Mouse (Mus musculus): ENCODE results near the gene Tomm40l. TPM values are rescaled to one million over a fixed set of nuclear protein-coding genes. Genes with fewer than 3 reads are reported as not detected.

The Tomm40l gene
- 10 to 100 TPM; 81.4 to 85.9 TPM for total RNA-seq (2021)

- DNase-seq (ENCODE audit: extremely low spot score in 1 of 2, low spot score in 1 of 2), result peak; percentile 64 to 65
Measured at GRCm38 (mm10) chr1:171222238-171223155, at the start of gene Tomm40l. Gene Tomm40l (minus strand): TSS chr1:171222514.

- no peak for DNase-seq (ENCODE audit: extremely low spot score in 1 of 2, low spot score in 1 of 2)
Measured at GRCm38 (mm10) chr1:171272086-171272485, 49.8 kb upstream of the Tomm40l start.

DNA sequence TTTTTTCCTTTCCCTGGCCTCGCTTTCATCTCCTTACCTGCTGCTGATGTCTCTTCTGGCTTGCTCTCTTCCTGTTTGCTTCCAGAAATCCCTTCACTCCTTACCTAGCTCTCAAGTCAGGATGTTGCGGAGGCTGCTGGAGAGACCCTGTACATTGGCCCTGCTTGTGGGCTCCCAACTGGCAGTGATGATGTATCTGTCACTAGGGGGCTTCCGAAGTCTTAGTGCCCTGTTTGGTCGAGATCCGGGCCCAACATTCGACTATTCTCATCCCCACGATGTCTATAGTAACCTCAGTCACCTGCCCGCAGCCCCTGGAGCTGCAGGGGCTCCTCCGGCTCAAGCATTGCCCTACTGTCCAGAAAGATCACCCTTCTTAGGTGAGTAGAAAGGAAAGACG is 49.3 kb upstream of the Tomm40l start:
- DNase-seq (ENCODE audit: extremely low spot score in 1 of 2, low spot score in 1 of 2), result no peak

DNA sequence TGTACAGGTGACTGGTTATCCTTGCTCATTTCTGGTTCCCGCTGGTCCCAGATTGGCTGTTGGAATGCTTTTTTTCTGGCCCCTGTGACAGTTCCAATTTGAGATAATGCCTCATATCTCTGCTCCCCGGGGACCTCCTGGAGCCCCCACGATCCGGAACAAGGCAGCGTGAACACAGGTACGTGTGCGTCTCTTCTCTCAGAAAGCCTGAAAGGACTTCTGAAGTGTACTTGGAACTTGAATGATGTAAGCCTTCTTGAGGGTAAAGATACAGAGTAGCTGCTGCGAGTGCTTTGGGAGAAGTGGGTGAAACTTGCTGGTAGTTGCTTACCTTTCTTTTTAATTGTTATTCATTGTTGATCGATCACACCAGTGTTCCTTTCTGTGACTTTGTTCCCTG is 48.9 kb upstream of the Tomm40l start:
- no peak for DNase-seq (ENCODE audit: extremely low spot score in 1 of 2, low spot score in 1 of 2)

GRCm38 (mm10) chr1:171270573-171270900 is 48.2 kb upstream of the Tomm40l start:
- no peak for DNase-seq (ENCODE audit: extremely low spot score in 1 of 2, low spot score in 1 of 2)

DNA sequence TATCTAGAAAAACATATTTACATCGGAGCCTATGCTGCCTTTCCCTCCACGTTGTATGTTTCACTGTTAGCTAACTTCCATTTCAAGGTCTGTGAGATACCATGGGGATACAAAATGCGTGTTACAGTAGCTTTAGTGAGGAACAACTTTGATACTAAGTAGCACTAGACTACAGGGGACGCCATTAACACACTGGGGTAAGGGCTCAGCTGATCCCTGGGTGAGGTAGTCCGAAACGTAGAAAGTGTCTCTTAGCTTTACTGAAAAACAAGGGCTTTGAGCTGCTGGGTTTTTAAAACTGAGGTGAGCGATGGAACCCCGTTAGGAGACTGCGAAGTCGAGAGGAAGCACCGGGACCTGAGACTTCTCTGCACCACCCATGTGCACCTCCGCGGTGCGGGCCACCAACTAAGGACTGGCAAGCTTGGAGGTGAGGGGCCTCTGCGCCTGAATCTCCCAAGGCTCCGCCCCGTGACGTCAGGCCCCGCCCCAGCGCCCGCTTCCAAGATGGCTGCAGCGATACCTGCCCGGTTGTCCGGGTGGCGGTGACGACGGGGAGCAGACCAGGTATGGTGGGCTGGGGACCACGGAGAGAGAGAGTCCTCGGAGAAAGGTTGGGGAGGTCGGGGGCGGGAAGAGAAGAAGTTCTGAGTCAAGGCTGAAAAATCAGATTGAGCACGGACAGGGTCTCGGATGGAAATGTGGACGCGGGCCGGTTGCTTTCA is 47.7 kb upstream of the Tomm40l start, which contains the start of gene B4galt3:
Gene B4galt3 (plus strand): TSS at position 481 of the 725 bp plus-strand sequence.
- DNase-seq (ENCODE audit: extremely low spot score in 1 of 2, low spot score in 1 of 2), result peak; percentile 97

DNA sequence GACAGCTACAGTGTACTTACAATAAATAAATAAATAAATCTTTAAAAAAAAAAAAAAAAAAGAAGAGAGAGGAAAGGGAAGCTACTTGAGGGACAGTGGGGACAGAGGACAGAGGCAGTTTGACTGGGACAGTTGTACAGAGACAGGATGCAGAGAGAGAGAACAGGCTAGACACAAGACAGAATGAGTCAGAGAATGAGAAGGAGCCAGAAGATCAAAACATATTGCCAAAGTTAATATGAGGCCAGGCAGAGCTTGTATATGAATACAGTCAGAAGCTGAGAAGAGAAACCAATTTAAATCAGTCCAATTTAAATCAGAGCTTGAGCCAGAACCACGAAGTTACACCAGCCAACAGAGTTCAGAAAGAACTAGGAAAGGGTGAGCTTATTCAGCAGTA is 46.0 kb upstream of the Tomm40l start:
- DNase-seq (ENCODE audit: extremely low spot score in 1 of 2, low spot score in 1 of 2), result no peak

GRCm38 (mm10) chr1:171265971-171266744 is 43.8 kb upstream of the Tomm40l start:
- DNase-seq (ENCODE audit: extremely low spot score in 1 of 2, low spot score in 1 of 2), result no peak

DNA sequence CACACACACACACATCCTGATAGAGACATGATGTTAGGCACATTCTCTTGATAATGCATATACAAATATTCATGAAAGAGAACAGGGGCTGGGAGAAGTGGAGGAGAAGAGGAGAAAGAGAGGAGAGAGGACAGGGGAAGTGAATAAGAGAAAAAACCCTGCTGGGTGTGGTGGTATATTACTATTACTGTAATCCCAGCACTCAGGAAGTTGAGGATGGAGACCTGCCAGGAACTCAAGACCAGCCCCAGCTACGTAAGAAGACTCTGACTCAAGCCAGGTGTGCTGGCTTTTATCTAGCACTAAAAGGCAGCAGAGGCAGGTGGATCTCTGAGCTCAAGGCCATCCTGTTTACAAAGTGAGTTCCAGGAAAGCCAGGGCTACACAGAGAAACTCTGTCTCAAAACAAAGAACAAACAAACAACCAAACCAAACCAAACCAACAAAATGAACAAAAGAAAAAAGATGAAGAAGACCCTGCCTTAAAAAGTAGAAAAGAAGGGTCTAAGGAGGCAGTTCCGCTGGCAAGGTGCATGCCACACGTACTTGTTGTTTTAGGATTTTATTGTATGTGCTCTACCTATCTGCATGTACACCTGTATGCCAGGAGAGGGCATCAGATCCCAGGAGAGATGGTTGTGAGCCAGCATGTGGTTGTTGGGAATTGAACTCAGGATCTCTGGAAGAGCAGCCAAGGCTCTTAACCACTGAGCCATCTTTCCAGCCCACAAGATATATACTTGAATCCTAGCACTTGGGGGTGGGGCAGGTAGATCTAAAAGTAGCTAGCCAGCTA is 41.5 kb upstream of the Tomm40l start:
- no peak for DNase-seq (ENCODE audit: extremely low spot score in 1 of 2, low spot score in 1 of 2)

- DNase-seq (ENCODE audit: extremely low spot score in 1 of 2, low spot score in 1 of 2), result no peak
Measured at GRCm38 (mm10) chr1:171263185-171263611, 40.9 kb upstream of the Tomm40l start.

DNA sequence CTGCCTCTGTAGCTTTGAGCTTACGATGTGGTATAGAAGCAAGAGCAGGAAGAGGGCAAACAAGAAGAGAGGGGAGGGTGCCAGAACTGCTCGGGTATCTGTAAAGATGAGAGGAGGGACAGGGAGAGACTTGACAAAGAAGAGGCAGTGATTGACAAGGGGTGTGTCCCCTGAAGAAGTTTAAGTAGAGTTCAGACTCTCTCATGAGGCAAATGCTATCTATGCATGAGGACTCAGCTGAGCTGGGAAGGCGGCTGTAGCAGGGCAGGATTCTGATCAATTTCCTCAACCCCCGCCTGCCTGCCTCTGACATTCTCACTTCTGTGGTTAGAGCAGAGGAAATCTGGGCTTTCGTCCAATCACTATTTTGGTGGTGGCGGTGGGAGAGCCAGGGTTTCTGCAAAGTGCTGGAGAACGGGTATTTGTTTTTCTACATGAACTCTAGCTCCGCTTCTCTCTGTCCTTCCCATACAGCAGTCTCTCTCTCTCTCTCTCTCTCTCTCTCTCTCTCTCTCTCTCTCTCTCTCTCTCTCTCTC is 40.3 kb upstream of the Tomm40l start:
- peak in 1 of 2 experiments; percentile 56 for DNase-seq (ENCODE audit: extremely low spot score in 1 of 2, low spot score in 1 of 2)

- no peak for DNase-seq (ENCODE audit: extremely low spot score in 1 of 2, low spot score in 1 of 2)
Measured at GRCm38 (mm10) chr1:171260316-171260715, 38.0 kb upstream of the Tomm40l start.

DNA sequence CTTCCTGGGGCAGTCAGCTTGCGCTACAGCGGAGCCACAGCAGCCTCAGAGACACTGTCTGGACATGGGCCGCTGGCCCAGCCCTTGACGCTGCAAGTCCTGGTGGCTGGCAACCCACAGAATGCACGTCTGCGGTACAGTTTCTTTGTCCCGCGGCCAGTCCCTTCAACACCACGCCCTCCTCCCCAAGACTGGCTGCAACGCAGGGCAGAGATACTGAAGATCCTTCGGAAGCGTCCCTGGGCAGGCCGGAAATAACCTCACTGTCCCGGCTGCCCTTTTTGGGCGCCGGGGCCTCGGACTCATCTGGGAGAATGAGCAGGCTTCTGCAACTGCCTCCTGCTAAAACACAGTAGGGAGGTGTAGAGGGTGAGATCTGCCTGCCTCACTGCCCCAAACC is 36.6 kb upstream of the Tomm40l start:
- DNase-seq (ENCODE audit: extremely low spot score in 1 of 2, low spot score in 1 of 2), result no peak

GRCm38 (mm10) chr1:171257781-171258180 is 35.5 kb upstream of the Tomm40l start:
- no peak for DNase-seq (ENCODE audit: extremely low spot score in 1 of 2, low spot score in 1 of 2)

DNA sequence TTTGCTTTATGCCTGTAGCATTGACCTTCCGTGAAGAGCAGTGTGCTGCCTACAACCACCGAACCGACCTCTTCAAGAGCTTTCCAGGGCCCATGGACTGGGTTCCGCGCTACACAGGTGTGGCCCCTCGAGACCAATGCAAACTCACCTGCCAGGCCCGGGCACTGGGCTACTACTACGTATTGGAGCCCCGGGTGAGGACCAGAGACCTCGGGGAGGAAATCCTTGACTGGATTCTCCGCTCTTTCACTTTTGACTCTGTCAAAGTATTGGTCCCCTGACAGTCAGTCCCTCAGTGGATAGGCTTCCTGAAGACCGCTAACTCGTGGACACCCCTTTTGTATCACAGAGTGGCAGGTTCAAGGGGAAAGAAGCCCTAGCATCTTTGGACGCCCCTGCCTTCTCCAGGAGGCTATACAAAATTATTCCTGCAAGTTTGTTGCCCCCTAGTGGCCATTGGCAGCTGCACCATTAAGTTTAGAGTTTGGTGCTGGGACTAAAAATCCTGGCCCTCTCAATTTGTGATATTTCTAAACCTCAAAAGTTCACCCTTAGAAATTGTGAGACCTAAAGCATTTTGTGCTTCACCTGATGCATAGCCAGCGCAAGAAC is 34.7 kb upstream of the Tomm40l start:
- DNase-seq (ENCODE audit: extremely low spot score in 1 of 2, low spot score in 1 of 2), result peak in 1 of 2 experiments; percentile 65

DNA sequence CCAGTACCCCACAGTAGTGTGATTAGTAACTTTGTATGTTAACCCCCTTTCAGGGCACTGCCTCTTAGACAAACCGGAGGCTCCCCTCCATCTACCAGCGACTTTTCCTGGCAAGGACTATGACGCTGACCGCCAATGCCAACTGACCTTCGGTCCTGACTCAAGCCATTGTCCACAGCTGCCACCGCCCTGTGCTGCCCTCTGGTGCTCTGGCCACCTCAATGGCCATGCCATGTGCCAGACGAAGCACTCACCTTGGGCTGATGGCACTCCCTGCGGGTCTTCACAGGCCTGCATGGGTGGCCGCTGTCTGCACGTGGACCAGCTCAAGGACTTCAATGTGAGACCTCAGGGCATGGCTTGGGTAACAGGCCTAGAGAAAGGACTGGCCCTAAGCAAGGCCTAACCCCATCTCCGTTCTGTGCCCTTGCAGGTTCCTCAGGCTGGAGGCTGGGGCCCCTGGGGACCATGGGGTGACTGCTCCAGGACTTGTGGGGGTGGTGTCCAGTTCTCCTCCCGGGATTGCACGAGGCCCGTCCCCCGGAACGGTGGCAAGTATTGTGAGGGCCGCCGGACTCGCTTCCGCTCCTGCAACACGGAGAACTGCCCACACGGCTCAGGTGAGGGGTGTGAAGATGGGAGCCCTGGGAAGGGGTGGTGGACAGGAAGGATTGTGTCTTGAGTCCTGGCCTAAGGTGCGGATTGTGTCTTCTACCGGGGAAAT is 33.9 kb upstream of the Tomm40l start:
- no peak for DNase-seq (ENCODE audit: extremely low spot score in 1 of 2, low spot score in 1 of 2)

DNA sequence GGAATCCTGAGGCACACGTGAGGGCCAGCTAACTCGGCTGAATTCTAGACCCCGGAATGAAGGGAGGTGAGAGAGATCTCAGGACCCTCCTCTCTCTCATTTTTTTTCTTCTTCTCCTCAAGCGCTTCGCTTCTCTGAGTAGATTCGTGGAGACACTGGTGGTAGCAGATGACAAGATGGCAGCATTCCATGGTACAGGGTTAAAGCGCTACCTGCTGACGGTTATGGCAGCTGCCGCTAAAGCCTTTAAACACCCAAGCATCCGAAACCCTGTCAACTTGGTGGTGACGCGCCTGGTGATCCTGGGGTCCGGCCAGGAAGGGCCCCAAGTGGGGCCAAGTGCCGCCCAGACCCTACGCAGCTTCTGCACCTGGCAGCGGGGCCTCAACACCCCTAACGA is 30.1 kb upstream of the Tomm40l start:
- DNase-seq (ENCODE audit: extremely low spot score in 1 of 2, low spot score in 1 of 2), result no peak

DNA sequence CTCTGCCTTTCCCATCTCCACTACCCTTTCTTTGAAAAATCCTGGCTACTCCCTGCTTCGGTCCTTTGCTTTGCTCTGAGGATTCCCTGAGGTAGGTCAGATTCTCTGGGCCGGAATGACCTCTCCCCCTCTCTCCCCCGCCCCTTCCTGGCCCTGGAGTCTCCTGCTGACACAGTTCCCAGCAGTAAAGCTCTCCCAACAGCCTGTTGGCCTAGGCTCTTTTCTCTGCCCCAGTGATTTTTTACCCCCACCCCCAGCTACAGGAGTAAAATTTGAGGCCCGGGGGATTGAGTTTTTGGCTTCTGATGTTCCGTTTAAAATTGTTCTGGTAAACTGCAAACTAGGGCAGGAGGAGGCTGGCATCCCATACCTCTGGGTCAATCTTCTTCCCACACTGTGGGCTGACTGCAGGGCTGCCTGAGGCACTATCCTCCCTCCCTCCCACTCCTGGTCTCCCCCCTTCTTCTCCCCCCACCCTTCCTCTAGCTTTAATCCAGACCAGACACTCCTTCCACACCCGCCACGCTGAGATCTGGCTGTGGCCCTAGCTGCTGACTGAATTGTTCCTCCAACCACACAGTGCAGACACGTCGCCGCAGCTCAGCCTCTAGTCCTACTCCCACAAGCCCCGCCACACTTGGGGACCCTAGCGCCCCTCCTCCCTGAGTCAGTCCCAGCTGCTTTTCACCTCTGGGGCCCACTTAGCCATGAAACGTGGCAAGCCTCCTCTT is 29.4 kb upstream of the Tomm40l start:
- DNase-seq (ENCODE audit: extremely low spot score in 1 of 2, low spot score in 1 of 2), result no peak
